Mouse (Mus musculus): Measurements from ENCODE around the gene Ak8. TPM values are rescaled to one million over a fixed set of nuclear protein-coding genes. Genes with fewer than 3 reads are reported as not detected.

Ak8 gene
- total RNA-seq, 1 experiment from 2014 or later: 0.15 TPM

- ATAC-seq (replicated peaks in 1 of 2; ENCODE audit: insufficient read depth in 1 of 2, low FRiP score in 2 of 2, low TSS enrichment in 1 of 2, low read depth in 1 of 2, poor library complexity in 2 of 2, severe bottlenecking in 2 of 2): no peak
Measured at GRCm38 (mm10) chr2:28836181-28836940, 136.4 kb downstream of the Ak8 start.

GRCm38 (mm10) chr2:28839501-28840221 lies 139.7 kb downstream of the Ak8 start:
- peak in 1 of 2 experiments; percentile 26; a peak in 3 of 4 replicates for ATAC-seq (replicated peaks in 1 of 2; ENCODE audit: insufficient read depth in 1 of 2, low FRiP score in 2 of 2, low TSS enrichment in 1 of 2, low read depth in 1 of 2, poor library complexity in 2 of 2, severe bottlenecking in 2 of 2)

- peak; percentile 83 to 97 for ATAC-seq (replicated peaks in 1 of 2; ENCODE audit: insufficient read depth in 1 of 2, low FRiP score in 2 of 2, low TSS enrichment in 1 of 2, low read depth in 1 of 2, poor library complexity in 2 of 2, severe bottlenecking in 2 of 2)
Measured at GRCm38 (mm10) chr2:28840222-28840951, 140.4 kb downstream of the Ak8 start, which contains the start of the genes Gtf3c4 and Ddx31. Gene Gtf3c4 (minus strand): TSS chr2:28840360. Gene Ddx31 (plus strand): TSS chr2:28840406.

GRCm38 (mm10) chr2:28842042-28842441 lies 142.1 kb downstream of the Ak8 start:
- no peak for ATAC-seq (replicated peaks in 1 of 2; ENCODE audit: insufficient read depth in 1 of 2, low FRiP score in 2 of 2, low TSS enrichment in 1 of 2, low read depth in 1 of 2, poor library complexity in 2 of 2, severe bottlenecking in 2 of 2)

GRCm38 (mm10) chr2:28848879-28849278 lies 148.9 kb downstream of the Ak8 start:
- ATAC-seq (replicated peaks in 1 of 2; ENCODE audit: insufficient read depth in 1 of 2, low FRiP score in 2 of 2, low TSS enrichment in 1 of 2, low read depth in 1 of 2, poor library complexity in 2 of 2, severe bottlenecking in 2 of 2): no peak

- ATAC-seq (replicated peaks in 1 of 2; ENCODE audit: insufficient read depth in 1 of 2, low FRiP score in 2 of 2, low TSS enrichment in 1 of 2, low read depth in 1 of 2, poor library complexity in 2 of 2, severe bottlenecking in 2 of 2): no peak
Measured at GRCm38 (mm10) chr2:28852594-28852993, 152.6 kb downstream of the Ak8 start.

GRCm38 (mm10) chr2:28855773-28856172 lies 155.8 kb downstream of the Ak8 start:
- ATAC-seq (replicated peaks in 1 of 2; ENCODE audit: insufficient read depth in 1 of 2, low FRiP score in 2 of 2, low TSS enrichment in 1 of 2, low read depth in 1 of 2, poor library complexity in 2 of 2, severe bottlenecking in 2 of 2): no peak

- no peak for ATAC-seq (replicated peaks in 1 of 2; ENCODE audit: insufficient read depth in 1 of 2, low FRiP score in 2 of 2, low TSS enrichment in 1 of 2, low read depth in 1 of 2, poor library complexity in 2 of 2, severe bottlenecking in 2 of 2)
Measured at GRCm38 (mm10) chr2:28859303-28859702, 159.3 kb downstream of the Ak8 start.

GRCm38 (mm10) chr2:28860678-28861423 lies 160.9 kb downstream of the Ak8 start:
- ATAC-seq (replicated peaks in 1 of 2; ENCODE audit: insufficient read depth in 1 of 2, low FRiP score in 2 of 2, low TSS enrichment in 1 of 2, low read depth in 1 of 2, poor library complexity in 2 of 2, severe bottlenecking in 2 of 2): no peak

Other genes with a start within 250 kb of the Ak8 start
- not detected in 2 replicates for gene 1700007K13Rik, start 233.8 kb upstream of the Ak8 start, total RNA-seq (2017)
- 26.6 and 31.9 TPM in 2 replicates for gene Mrps2, start 232.1 kb upstream of the Ak8 start, total RNA-seq (2017)
- gene Gbgt1, start 203.3 kb upstream of the Ak8 start, total RNA-seq (2017): not detected in 2 replicates
- gene Gm10134, start 194.1 kb upstream of the Ak8 start, total RNA-seq (2017): not detected in 2 replicates
- 12.0 and 20.9 TPM in 2 replicates for gene Ralgds, start 187.0 kb upstream of the Ak8 start, total RNA-seq (2017)
- gene Cel, start 136.8 kb upstream of the Ak8 start, total RNA-seq (2017): not detected in 2 replicates
- 15.8 and 31.2 TPM in 2 replicates for gene Gtf3c5, start 116.4 kb upstream of the Ak8 start, total RNA-seq (2017)
- gene Gfi1b, start 78.2 kb upstream of the Ak8 start, total RNA-seq (2017): 16.4 and 23.5 TPM in 2 replicates
- gene Tsc1, start 58.9 kb upstream of the Ak8 start, total RNA-seq (2017): 22.8 and 23.5 TPM in 2 replicates
- 1.4 and 3.1 TPM in 2 replicates for gene Spaca9, start 437 bp upstream of the Ak8 start, total RNA-seq (2017)
- 22.9 and 28.8 TPM in 2 replicates for gene Gtf3c4, start 140.2 kb downstream of the Ak8 start, total RNA-seq (2017)
- 24.1 and 25.1 TPM in 2 replicates for gene Ddx31, start 140.2 kb downstream of the Ak8 start, total RNA-seq (2017)
- not detected in 2 replicates for gene Barhl1, start 216.5 kb downstream of the Ak8 start, total RNA-seq (2017)

Data from hematopoietic stem cell, adult 5-6 weeks (primary cell).